Mouse (Mus musculus) T-helper 1 cell (primary cell): ENCODE data around the gene Cpne6.

Experiments used
- in situ Hi-C: fragments of 300-600 bp; cut with MboI, MseI; formaldehyde crosslinking; loops from one replicate; pipeline ENCODE4 v1.15.1; 2025; ENCODE audit warnings: high pct_unique_total_duplicates

Gene Cpne6

GRCm38 (mm10) chr14:55554635-55555034, 44.4 kb downstream of the Cpne6 start:
- in situ Hi-C loops: no loop called here

GRCm38 (mm10) chr14:55555788-55556187, 45.5 kb downstream of the Cpne6 start:
- in situ Hi-C loops: no loop called here

GRCm38 (mm10) chr14:55557003-55557402, 46.8 kb downstream of the Cpne6 start:
- in situ Hi-C loops: no loop called here

- in situ Hi-C loops: no loop called here
Observed at GRCm38 (mm10) chr14:55557587-55557986, 47.3 kb downstream of the Cpne6 start.

- in situ Hi-C loops: no loop called here
Observed at GRCm38 (mm10) chr14:55558740-55559448, 48.6 kb downstream of the Cpne6 start.

GRCm38 (mm10) chr14:55559799-55560201, 49.6 kb downstream of the Cpne6 start, which contains the start of gene Dcaf11:
Dcaf11 (plus strand) TSS chr14:55560006.
- in situ Hi-C loops: no loop called here

- in situ Hi-C loops: no loop called here
Observed at GRCm38 (mm10) chr14:55560202-55561073, 50.2 kb downstream of the Cpne6 start, which contains the start of gene A730061H03Rik. A730061H03Rik (minus strand) TSS chr14:55560406.

- in situ Hi-C loops: no loop called here
Observed at GRCm38 (mm10) chr14:55561860-55562259, 51.6 kb downstream of the Cpne6 start.

GRCm38 (mm10) chr14:55563249-55563648, 53.0 kb downstream of the Cpne6 start:
- in situ Hi-C loops: no loop called here

GRCm38 (mm10) chr14:55565748-55566147, 55.5 kb downstream of the Cpne6 start:
- in situ Hi-C loops: no loop called here
